Comparison of ENCODE assay signal across 1 mouse cellular context in genomic region chr11:67144559-67145265, GRCm38 (mm10).
TF ChIP-seq lines count a peak whose summit lies in the region.

No protein-coding gene starts in this region.

TF ChIP-seq in CH12.LX, 34 proteins besides CTCF, POLR2A, EP300 and RAD21 (continued from another document):
- TF ChIP-seq IRF4 (IDR thresholded peaks at IDR 0.05; ENCODE audit: low read depth, low read length), result peak; percentile 81
- TF ChIP-seq PAX5 (IDR thresholded peaks at IDR 0.05; ENCODE audit: low read length), result no peak
- TF ChIP-seq HCFC1 (IDR thresholded peaks at IDR 0.05; ENCODE audit: low read depth, low read length), result peak; percentile 25; the same call in 1 of the 2 replicates
- no peak for TF ChIP-seq ZKSCAN1 (IDR thresholded peaks at IDR 0.05; ENCODE audit: borderline replicate concordance, low read depth, low read length)
- peak; percentile 14; the same call in 1 of the 2 replicates for TF ChIP-seq ZNF384 (IDR thresholded peaks at IDR 0.05; ENCODE audit: low read depth, low read length)
- TF ChIP-seq JUN (IDR thresholded peaks at IDR 0.05; ENCODE audit: insufficient read depth, low read depth, low read length), result peak; percentile 32
- no peak for TF ChIP-seq GABPA (IDR thresholded peaks at IDR 0.05; ENCODE audit: insufficient replicate concordance, low read depth, low read length)
- no peak for TF ChIP-seq E2F4 (IDR thresholded peaks at IDR 0.05; ENCODE audit: insufficient replicate concordance, low read depth, low read length)
- peak; percentile 28 for TF ChIP-seq SMC3 (IDR thresholded peaks at IDR 0.05; ENCODE audit: low read depth, low read length)
- TF ChIP-seq BHLHE40 (IDR thresholded peaks at IDR 0.05; ENCODE audit: low read depth, low read length), result peak; percentile 76
- TF ChIP-seq NELFE (IDR thresholded peaks at IDR 0.05; ENCODE audit: low read depth, low read length), result no peak
- TF ChIP-seq MXI1 (IDR thresholded peaks at IDR 0.05; ENCODE audit: low read depth, low read length), result peak; percentile 74
- TF ChIP-seq CHD2 (IDR thresholded peaks at IDR 0.05; ENCODE audit: low read length), result peak; percentile 85
- peak; percentile 55 for TF ChIP-seq TBP (conservative IDR thresholded peaks at IDR 0.05; ENCODE audit: low read depth, low read length)
- no peak for TF ChIP-seq NRF1 (IDR thresholded peaks at IDR 0.05; ENCODE audit: low read depth, low read length)
- TF ChIP-seq RCOR1 (conservative IDR thresholded peaks at IDR 0.05; ENCODE audit: low read depth, low read length), result peak; percentile 90
- no peak for TF ChIP-seq ELF1 (IDR thresholded peaks at IDR 0.05; ENCODE audit: low read depth, low read length)
- peak; percentile 69; the same call in 1 of the 2 replicates for TF ChIP-seq MAX (IDR thresholded peaks at IDR 0.05; ENCODE audit: low read length)
- TF ChIP-seq USF2 (conservative IDR thresholded peaks at IDR 0.05; ENCODE audit: low read depth, low read length), result peak; percentile 40
- TF ChIP-seq MAZ (IDR thresholded peaks at IDR 0.05; ENCODE audit: low read depth, low read length), result peak; percentile 53
- TF ChIP-seq JUND (conservative IDR thresholded peaks at IDR 0.05; ENCODE audit: low read depth, low read length), result no peak; the same call in 1 of the 2 replicates
- TF ChIP-seq ZC3H11A (IDR thresholded peaks at IDR 0.05; ENCODE audit: low read depth, low read length), result no peak
- TF ChIP-seq MAFK (IDR thresholded peaks at IDR 0.05; ENCODE audit: insufficient replicate concordance, low read length), result peak; percentile 73
